Mouse (Mus musculus): ENCODE measurements around the gene Gpsm2. TPM values are rescaled to one million over a fixed set of nuclear protein-coding genes. Genes with fewer than 3 reads are reported as not detected.
"Not testable (repeated sequence)": the region's sequence is repeated elsewhere in the genome, so short reads cannot be mapped to it uniquely, and the experiment has no call there.

The Gpsm2 gene
- total and polyA plus RNA-seq, 2 experiments from 2014 or later: 14.2 to 16.6 TPM

DNA sequence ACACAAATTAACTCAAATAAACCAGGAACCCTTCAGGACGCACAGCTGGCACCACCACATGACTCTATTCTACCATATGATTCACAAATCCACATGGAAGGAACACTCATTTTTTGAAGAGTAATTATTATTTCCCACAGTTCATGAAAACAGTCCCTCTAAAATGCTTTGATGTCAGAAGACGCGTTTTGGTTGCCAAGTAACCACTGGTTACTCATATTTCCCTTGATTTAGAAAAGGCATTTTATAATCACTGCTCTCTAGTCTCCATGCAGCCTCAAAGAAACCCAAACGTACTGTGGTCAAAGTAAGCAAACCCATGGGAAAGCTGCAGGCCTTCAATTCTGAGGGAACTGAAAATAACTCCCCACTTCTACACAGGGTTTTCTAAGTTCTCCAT is 32.1 kb downstream of the Gpsm2 start:
- WGBS: 47% methylated on average over 4 of the region's 4 CpGs
- no peaks in the 10 kb centered on the region for H3K4me1 ChIP-seq (ENCODE audit: insufficient read depth)
- H3K9me3 ChIP-seq (ENCODE audit: low read length): no peaks in the 10 kb centered on the region
- H3K27me3 ChIP-seq (ENCODE audit: insufficient read depth, low read length): no peaks in the 10 kb centered on the region
- no peak overlapping the region for H3K4me2 ChIP-seq (ENCODE audit: low read depth)
- no peak overlapping the region for H3K4me3 ChIP-seq (ENCODE audit: low read depth, low read length)
- peak; percentile 55 for ATAC-seq
- no peak for TF ChIP-seq CTCF (IDR thresholded peaks at IDR 0.05; ENCODE audit: low read depth)
- DNase-seq: peak; percentile 7
- no peak overlapping the region for H3K27ac ChIP-seq (ENCODE audit: low read depth, low read length)
- H3K36me3 ChIP-seq (ENCODE audit: insufficient read depth): peaks cover 17% of the 10 kb centered on the region
- H3K9ac ChIP-seq: no peak overlapping the region

DNA sequence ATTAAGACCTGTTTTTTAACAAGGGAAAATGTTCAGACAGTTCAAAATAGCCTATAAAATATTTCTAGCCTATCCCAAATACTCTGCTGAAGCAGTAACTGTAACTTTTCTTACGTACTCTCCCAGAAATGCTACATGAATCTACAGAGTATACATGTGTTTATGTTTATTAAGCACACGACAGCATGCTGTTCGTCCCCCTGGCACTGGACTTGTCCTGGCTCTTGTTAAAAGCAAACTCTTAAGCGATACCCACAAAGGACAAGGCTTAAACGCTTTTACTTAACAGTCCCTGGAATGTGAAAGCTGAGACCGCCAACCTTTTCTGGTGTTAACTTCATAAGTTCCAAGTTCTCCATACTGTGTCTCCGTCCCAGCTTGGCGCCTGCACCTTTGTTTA is 32.7 kb downstream of the Gpsm2 start:
- 49% methylated on average over 8 of the region's 8 CpGs for whole genome bisulfite sequencing
- no peak for DNase-seq

DNA sequence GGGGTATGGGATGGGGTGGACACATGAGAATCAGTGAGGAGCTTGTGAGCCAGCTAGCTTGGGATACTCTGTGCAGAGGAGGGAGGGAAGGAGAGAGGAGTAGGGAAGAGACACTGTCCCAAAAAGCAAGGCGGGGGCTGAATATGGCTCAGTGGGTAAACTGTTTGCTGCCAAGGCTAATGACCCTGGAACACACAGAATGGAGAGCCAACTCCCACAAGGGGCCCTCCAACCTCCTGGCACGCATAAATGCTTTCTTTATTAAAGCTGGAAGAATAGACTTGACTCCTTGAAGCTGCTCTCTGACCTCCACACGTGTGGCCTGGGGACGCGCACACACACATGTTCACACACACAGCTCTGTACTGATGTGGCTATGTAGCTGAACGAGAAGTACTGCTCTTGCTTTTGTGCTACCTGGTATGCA is 33.1 kb downstream of the Gpsm2 start:
- H3K4me1 ChIP-seq (ENCODE audit: insufficient read depth): no peaks in the 10 kb centered on the region
- H3K27me3 ChIP-seq (ENCODE audit: insufficient read depth, low read length): no peaks in the 10 kb centered on the region
- peak; percentile 14 for ATAC-seq
- no peak overlapping the region for H3K4me3 ChIP-seq (ENCODE audit: low read depth, low read length)
- TF ChIP-seq CTCF (IDR thresholded peaks at IDR 0.05; ENCODE audit: low read depth): no peak
- WGBS: 46% methylated on average over 6 of the region's 6 CpGs
- peak; percentile 4 for DNase-seq
- no peaks in the 10 kb centered on the region for H3K9me3 ChIP-seq (ENCODE audit: low read length)
- no peak overlapping the region for H3K27ac ChIP-seq (ENCODE audit: low read depth, low read length)
- H3K4me2 ChIP-seq (ENCODE audit: low read depth): no peak overlapping the region
- peaks cover 17% of the 10 kb centered on the region for H3K36me3 ChIP-seq (ENCODE audit: insufficient read depth)
- H3K9ac ChIP-seq: no peak overlapping the region

More for the DNA sequence above, 32.7 kb downstream of the Gpsm2 start:
- Histone ChIP-seq H3K36me3 (ENCODE audit: insufficient read depth) (peaks cover 17% of the 10 kb centered on the region), H3K4me2 (ENCODE audit: low read depth) (no peak overlapping the region), H3K4me1 (ENCODE audit: insufficient read depth) (no peaks in the 10 kb centered on the region), H3K9ac (no peak overlapping the region), H3K27me3 (ENCODE audit: insufficient read depth, low read length) (no peaks in the 10 kb centered on the region), H3K4me3 (ENCODE audit: low read depth, low read length) (no peak overlapping the region), H3K27ac (ENCODE audit: low read depth, low read length) (no peak overlapping the region), H3K9me3 (ENCODE audit: low read length) (no peaks in the 10 kb centered on the region)
- peak; percentile 23; the same call in 1 of the 2 replicates for ATAC-seq
- TF ChIP-seq CTCF (IDR thresholded peaks at IDR 0.05; ENCODE audit: low read depth): no peak

DNA sequence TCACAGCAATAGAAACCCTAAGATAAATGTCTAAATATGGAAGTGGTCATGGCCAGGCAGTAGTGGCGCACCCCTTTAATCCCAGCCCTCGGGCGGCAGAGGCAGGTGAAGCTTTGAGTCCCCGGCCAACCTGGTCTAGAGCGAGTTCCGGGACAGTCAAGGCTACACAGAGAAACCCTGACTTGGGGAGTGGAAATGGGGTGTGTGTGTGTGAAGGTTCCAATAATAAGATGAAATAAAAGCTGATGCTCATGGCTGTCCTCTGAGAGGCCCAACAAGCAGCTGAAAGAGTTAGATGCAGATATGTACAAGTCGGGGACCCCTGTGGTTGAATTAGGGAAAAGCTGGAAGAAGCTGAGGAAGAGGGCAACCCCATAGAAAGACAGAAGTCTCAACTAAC is 36.4 kb downstream of the Gpsm2 start:
- H3K36me3 ChIP-seq (ENCODE audit: insufficient read depth): peaks cover 35% of the 10 kb centered on the region
- DNase-seq: no peak
- no peak overlapping the region for H3K27ac ChIP-seq (ENCODE audit: low read depth, low read length)
- no peaks in the 10 kb centered on the region for H3K9me3 ChIP-seq (ENCODE audit: low read length)
- no peak overlapping the region for H3K9ac ChIP-seq
- WGBS: 98% methylated on average over 7 of the region's 7 CpGs
- TF ChIP-seq CTCF (IDR thresholded peaks at IDR 0.05; ENCODE audit: low read depth): no peak
- H3K27me3 ChIP-seq (ENCODE audit: insufficient read depth, low read length): no peaks in the 10 kb centered on the region
- no peaks in the 10 kb centered on the region for H3K4me1 ChIP-seq (ENCODE audit: insufficient read depth)
- H3K4me2 ChIP-seq (ENCODE audit: low read depth): no peak overlapping the region
- no peak for ATAC-seq
- H3K4me3 ChIP-seq (ENCODE audit: low read depth, low read length): no peak overlapping the region

DNA sequence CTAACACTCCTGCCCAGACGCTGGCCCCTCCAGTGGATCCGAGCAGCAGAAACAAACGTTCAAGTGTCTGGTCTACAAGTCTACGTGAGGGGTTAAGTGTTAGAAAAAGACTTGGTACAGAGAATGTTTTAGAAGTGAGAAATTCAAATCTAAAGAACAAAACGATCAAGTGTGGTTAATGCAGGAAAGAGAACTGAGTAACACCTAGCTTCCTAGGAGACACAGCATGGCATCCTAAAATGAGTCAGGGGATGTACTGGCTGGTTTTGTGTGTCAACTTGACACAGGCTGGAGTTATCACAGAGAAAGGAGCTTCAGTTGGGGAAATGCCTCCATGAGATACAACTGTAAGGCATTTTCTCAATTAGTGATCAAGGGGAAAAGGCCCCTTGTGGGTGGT is 38.5 kb downstream of the Gpsm2 start:
- not testable (repeated sequence) for H3K4me2 ChIP-seq (ENCODE audit: low read depth); H3K4me1 ChIP-seq (ENCODE audit: insufficient read depth); H3K27me3 ChIP-seq (ENCODE audit: insufficient read depth, low read length); H3K9me3 ChIP-seq (ENCODE audit: low read length); DNase-seq; H3K9ac ChIP-seq; H3K4me3 ChIP-seq (ENCODE audit: low read depth, low read length); H3K27ac ChIP-seq (ENCODE audit: low read depth, low read length); ATAC-seq
- H3K36me3 ChIP-seq (ENCODE audit: insufficient read depth): peaks cover 50% of the 10 kb centered on the region
- WGBS: 90% methylated on average over 5 of the region's 5 CpGs

DNA sequence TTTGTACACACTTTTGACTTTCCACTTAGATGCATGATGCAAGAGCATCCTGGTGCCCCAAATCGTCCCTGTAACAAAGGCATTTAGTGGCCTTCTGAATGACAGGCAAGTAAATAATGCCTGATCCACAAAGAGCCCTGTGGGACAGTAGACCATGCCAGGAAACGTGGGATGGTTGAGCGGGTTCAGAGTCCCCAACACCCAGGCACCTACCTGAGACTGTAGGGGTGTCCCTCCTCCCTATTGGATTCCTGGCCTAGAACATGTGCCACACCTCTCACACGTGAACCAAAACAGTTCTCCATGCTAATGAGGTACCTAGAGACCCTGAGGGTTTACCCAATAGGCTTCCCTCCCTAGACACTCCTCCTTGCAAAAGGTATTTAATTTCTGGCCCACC is 41.1 kb downstream of the Gpsm2 start:
- Histone ChIP-seq H3K4me2 (ENCODE audit: low read depth) (no peak overlapping the region), H3K9me3 (ENCODE audit: low read length) (no peaks in the 10 kb centered on the region), H3K27ac (ENCODE audit: low read depth, low read length) (no peak overlapping the region), H3K4me1 (ENCODE audit: insufficient read depth) (no peaks in the 10 kb centered on the region), H3K27me3 (ENCODE audit: insufficient read depth, low read length) (no peaks in the 10 kb centered on the region), H3K9ac (no peak overlapping the region), H3K36me3 (ENCODE audit: insufficient read depth) (peaks cover 59% of the 10 kb centered on the region), H3K4me3 (ENCODE audit: low read depth, low read length) (no peak overlapping the region)
- no peak for DNase-seq
- 80% methylated on average over 4 of the region's 4 CpGs for WGBS
- ATAC-seq: no peak
- TF ChIP-seq CTCF (IDR thresholded peaks at IDR 0.05; ENCODE audit: low read depth): no peak

DNA sequence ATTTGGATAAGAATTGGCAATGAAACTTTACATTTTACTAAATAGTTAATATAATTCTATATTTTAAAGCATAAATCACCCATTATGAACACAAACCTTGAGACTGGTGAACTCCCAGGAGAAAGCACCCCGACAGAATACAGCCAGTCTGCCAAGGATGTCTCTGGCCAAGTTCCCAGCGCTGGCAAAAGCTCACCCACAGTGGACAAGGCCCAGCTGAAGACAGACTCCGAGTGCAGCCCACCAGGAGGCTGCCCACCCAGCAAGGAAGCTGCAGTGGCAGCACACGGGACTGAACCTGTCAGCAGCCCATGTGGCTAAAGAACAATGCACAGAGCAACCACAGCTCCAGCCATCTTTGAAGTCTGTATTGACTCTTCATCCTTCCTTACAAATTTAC is 45.5 kb downstream of the Gpsm2 start:
- no peak overlapping the region for H3K4me2 ChIP-seq (ENCODE audit: low read depth)
- DNase-seq: no peak
- H3K9ac ChIP-seq: no peak overlapping the region
- H3K27me3 ChIP-seq (ENCODE audit: insufficient read depth, low read length): no peaks in the 10 kb centered on the region
- H3K36me3 ChIP-seq (ENCODE audit: insufficient read depth): peaks cover 69% of the 10 kb centered on the region
- no peak overlapping the region for H3K27ac ChIP-seq (ENCODE audit: low read depth, low read length)
- peak; percentile 40; the same call in 1 of the 2 replicates for ATAC-seq
- H3K4me1 ChIP-seq (ENCODE audit: insufficient read depth): no peaks in the 10 kb centered on the region
- no peaks in the 10 kb centered on the region for H3K9me3 ChIP-seq (ENCODE audit: low read length)
- TF ChIP-seq CTCF (IDR thresholded peaks at IDR 0.05; ENCODE audit: low read depth): no peak
- 40% methylated on average over 4 of the region's 4 CpGs for WGBS
- H3K4me3 ChIP-seq (ENCODE audit: low read depth, low read length): no peak overlapping the region

DNA sequence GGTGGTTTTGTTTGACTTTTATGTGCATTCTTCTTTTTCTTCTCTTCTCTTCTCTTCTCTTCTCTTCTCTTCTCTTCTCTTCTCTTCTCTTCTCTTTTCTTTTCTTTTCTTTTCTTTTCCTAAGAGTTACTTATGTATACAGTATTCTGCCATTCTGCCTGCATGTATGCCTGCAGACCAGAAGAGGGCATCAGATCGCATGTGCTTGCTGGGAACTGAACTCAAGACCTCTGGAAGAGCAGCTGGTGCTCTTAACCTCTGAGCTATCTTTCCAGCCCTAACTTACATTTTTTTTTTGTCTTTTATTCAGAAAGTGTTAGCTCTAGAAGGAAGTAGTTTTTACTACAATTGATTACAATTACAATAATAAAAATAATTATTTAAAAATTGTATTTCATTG is 61.2 kb downstream of the Gpsm2 start:
- TF ChIP-seq CTCF (IDR thresholded peaks at IDR 0.05; ENCODE audit: low read depth): peak; percentile 24; the same call in 1 of the 2 replicates
- Histone ChIP-seq H3K4me3 (ENCODE audit: low read depth, low read length) (no peak overlapping the region), H3K27me3 (ENCODE audit: insufficient read depth, low read length) (no peaks in the 10 kb centered on the region), H3K4me1 (ENCODE audit: insufficient read depth) (no peaks in the 10 kb centered on the region), H3K27ac (ENCODE audit: low read depth, low read length) (no peak overlapping the region), H3K36me3 (ENCODE audit: insufficient read depth) (peaks cover 28% of the 10 kb centered on the region), H3K9ac (no peak overlapping the region), H3K4me2 (ENCODE audit: low read depth) (no peak overlapping the region), H3K9me3 (ENCODE audit: low read length) (no peaks in the 10 kb centered on the region)
- DNase-seq (no peak), ATAC-seq (no peak)
- WGBS: 90% methylated on average over 1 of the region's 1 CpGs
